Mouse (Mus musculus): ENCODE measurements around the gene Ddah1. TPM values are rescaled to one million over a fixed set of nuclear protein-coding genes. Genes with fewer than 3 reads are reported as not detected.
"Not testable (repeated sequence)": the region's sequence is repeated elsewhere in the genome, so short reads cannot be mapped to it uniquely, and the experiment has no call there.

The Ddah1 gene
- total RNA-seq, 2 experiments from 2014 or later: not detected

DNA sequence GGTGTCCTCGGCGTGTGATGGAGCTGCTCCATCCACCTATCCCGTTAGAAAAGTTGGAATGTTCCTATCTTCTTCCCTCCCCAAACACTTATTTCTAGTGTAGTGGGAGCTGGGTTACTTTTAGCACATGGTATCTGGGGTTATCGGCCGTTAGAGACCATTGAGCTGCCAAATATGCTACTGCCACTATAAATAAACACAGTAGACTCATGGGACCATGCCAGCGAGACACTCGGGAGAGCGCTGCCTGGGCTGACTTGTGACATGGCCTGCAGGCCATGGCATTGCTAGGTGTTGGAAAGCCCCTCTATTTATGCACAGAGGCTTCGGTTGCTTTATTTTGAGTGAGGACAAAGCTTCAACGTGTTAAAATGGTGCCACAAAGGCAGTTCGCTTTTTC, 139.3 kb downstream of the Ddah1 start:
- no peak for ATAC-seq (replicated peaks; ENCODE audit: poor library complexity, severe bottlenecking)

DNA sequence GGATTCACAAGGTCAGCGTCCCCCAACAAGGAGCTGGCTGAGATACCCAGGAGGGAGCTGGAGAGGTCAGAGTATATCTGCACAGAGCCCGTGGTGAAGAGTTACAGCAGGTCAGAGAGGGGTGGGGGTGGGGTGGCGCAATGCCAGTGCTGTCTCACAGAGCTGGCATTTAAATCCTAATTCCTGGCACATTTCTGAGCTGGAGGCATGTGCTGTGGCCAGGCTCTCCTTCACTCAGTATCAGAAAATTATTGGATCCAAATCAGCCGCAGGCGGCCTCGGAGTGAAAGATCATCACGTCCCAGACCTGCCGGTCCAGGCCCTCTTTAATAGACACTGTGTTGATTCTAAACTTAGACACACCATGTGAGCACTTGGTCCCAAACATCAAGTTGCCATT, 141.4 kb downstream of the Ddah1 start:
- no peak for ATAC-seq (replicated peaks; ENCODE audit: poor library complexity, severe bottlenecking)

DNA sequence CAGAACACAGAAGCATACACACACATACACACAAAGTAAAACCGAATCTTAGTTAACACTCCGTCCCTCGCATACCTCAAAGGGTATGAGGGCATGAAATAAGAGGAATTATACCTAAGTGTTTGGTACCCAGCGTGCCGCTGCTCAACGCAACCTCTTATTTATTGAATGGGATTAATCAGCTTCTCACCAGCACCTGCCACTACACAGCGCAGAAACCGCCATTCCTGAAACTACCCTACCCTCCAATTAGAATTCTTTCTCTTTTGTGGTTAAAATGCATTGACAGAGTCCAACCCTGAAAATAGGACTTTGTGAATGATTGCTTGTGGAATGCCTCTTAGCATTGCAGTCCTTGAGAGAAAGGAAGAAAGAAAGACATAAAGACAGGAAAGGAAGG, 145.1 kb downstream of the Ddah1 start:
- ATAC-seq (replicated peaks; ENCODE audit: poor library complexity, severe bottlenecking): no peak

DNA sequence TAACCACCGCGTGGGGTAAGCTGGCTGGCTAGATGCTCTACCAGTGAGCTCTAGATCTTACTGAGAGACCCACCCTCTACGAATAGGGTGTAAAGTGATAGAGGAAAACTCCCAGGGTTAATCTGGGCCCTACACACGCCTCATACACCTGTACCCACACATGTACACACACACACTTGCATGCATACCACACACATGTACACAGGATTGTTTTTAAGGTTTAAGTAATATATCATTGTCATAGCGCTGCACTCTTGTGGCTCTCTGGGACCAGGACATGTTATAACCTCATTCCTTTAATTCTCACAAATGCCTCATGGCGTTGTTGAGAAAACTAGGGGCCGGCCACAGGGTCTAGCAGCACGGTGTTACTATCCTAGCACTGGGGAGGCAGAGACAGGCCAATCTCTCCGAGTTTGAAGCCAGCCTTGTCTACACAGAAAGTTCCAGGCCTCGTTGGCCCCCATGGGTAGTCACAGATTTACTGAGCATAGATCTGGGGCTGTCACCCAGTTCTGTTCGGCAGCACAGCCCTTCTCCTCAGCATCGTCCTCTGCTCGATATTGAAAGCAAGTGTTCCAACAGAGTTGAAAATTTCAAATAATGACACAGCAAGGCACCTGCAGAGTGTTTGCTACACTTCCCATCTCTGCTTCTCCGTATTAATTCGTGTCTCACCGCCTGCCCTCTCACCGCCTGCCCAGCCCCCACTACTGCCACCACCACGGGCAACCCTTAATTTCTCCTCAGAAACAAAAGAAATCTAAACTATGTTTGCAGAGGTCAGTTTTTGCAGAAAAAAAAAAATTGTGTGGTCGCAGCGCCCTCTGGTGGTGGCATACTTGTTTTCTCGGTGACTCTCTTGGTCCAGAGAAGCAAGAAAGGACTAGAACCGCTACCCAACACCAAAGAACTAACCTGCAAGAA, 146.6 kb downstream of the Ddah1 start:
- peak; percentile 43; the same call in 1 of the 2 replicates for ATAC-seq (replicated peaks; ENCODE audit: poor library complexity, severe bottlenecking)

DNA sequence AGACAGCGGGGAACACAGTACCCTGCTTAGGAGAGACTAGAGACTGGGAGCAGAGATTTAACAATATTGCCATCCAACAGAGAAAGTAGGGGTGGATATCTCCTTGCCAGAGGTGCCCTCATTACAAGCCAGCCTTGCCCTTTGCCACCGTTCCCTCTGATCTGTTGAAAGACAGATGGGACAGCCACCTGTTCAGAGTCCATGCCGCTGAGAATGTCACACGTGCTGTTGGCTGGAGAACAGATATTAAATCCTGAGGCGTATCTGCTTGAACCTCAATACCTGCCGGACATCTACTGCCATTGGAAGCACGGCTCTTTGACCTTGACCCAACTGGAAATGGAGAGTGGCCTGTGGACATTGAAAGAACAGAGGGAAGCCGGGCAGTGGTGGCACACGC, 148.1 kb downstream of the Ddah1 start:
- ATAC-seq (replicated peaks; ENCODE audit: poor library complexity, severe bottlenecking): no peak

DNA sequence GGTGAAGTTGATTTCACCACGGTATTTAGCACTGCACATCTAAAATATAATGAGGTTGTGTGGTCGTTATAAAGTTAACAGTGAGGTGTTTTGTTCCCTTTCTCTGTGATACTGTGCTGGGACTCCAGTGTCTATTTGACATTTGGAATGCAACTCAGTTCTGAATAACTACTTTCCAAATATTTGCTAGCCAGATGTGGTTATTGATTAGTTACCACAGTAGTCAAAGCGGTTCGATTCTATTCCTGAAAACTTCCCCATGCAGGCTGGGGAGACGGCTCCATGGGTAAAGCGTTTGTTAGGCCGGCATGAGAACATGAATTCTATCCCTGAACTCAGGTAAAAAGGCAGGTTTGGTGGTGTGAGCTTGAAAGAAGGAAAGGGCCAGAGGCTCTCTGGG, 154.0 kb downstream of the Ddah1 start:
- no peak for ATAC-seq (replicated peaks; ENCODE audit: poor library complexity, severe bottlenecking)

DNA sequence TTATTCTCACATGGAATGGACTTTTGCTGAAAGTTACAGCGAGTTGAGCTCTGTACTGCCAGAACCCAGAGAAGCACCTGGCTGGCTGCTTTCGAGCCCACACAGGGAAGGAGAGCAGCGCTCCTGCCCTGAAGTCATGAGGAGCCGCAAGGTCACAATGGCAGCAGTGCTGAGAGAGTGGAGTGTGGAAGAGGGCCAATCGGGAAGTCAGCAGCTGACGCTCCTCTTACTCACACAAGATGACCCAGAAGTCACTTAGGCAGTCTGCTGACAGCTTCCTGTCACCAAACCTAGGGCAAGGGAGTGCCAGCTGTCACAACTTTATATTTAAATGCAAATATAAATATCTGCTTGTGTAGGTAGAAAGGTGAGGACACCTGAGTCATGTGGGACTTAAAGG, 154.8 kb downstream of the Ddah1 start:
- ATAC-seq (replicated peaks; ENCODE audit: poor library complexity, severe bottlenecking): no peak

DNA sequence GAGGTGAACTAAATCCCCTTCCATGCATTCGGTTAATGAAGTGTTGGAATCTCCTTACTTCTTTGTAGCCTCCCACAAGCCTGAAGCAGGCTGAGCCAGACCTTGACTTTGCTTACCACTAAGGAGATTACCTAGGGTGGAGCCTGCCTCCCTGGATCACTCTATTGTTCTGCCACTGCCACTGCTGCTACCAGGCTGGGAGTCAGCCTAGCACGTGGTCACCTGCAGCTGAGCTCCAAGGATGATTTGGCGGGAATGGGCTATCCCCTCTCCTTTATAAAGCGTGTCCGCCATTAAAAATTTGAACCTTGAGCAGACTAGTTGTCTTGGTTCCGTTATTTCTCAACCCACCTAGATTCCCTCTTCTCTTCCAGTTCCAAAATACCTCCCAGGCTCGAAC, 155.5 kb downstream of the Ddah1 start:
- not testable (repeated sequence) for ATAC-seq (replicated peaks; ENCODE audit: poor library complexity, severe bottlenecking)

DNA sequence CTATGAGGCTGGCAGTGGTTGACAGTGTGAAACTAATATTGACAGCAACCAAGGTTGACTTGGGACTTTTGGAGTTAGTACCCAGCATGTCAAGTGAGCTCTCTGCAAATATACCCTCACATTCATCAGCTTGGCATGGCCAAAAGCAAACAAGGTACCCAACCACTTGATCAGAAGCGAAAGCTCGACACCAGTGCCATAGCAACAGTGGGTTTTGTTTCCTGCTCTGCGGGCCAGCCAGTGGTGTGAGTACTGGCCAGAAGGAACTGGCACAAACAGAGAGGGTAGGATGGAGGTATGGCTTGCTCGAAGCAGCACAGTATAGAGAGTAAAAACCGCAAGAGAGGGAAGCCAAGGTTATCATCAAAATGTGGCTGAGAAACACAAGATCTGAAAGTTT, 157.9 kb downstream of the Ddah1 start:
- peak; percentile 55 for ATAC-seq (replicated peaks; ENCODE audit: poor library complexity, severe bottlenecking)

DNA sequence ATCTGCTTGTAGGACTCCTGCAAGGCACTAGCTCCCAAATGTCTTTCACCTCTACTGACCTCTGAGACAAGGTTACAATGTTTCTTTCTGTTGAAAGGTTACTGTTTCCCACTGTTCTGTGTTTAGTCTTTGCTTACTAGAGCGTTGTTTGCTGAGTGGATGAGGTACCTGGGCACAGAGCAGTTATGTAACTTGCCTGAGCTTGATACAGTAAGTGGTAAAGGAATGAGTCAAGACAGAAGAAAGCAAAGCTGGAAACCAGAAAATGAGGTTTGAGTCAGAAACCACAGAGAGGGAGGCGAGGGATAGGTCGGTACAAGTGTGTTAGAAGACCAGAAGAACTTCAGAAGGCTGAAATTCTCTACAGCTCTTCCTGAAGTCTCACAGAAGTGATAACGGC, 158.4 kb downstream of the Ddah1 start:
- no peak for ATAC-seq (replicated peaks; ENCODE audit: poor library complexity, severe bottlenecking)

DNA sequence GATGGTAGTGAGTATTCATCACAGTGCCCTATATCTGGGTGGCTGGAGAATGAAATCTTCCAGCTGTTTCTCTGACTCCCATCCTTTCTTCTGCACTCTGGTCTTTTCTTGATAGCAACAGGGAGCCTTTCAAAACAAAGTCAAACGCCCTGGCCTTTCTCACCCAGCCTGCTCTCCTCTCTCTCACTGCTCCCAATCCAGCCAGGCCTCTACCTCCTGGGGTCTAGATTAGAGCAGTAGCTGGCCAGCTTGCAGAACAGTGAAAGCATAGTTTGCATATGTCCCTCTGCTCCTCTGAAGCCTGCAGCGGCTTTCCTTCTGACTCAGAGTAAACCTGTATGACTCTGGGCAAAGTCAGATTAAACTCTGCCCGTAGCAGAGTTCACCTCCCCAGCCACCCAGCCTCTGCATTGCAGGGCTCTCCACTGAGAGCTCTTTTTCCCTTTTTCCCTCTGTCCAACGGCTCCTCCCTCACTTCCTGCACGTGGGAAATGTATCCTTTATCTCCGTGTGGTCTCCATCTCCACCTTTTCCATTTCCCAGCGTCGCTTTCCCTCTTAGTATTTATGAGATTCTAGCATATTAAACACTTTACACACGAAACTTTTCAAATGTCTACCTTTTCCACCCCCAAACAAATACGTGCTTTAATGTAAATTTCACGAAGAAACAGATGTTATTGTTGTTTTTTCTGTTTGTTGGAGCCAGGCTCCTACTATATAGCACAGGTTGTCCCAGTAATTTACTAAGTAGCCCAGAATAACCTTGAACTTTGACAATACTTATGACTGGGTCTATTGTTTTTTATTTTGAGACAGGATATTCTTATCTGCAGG, 163.8 kb downstream of the Ddah1 start, which contains the start of gene Bcl10:
Bcl10 (plus strand) TSS at position 786 of the 836 bp plus-strand sequence.
- ATAC-seq (replicated peaks; ENCODE audit: poor library complexity, severe bottlenecking): no peak

DNA sequence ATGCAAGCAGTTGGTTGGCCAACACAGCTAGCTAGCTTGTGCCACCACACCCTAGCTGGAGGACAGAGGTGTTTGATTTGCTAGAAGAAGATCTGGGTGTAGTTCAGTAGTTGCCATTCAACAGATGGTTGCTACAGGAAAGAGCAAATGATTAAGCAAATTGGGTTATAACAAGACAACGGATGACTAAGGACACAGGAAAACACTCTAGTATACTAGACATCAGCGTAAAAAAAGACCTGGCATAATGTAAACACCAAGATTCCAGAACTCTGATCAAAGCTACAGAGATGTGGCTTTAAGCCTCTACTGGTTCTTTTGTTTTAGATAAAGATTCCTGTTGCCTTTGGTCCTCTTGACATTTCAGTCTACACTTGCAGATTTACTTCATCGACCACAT, 164.5 kb downstream of the Ddah1 start:
- no peak for ATAC-seq (replicated peaks; ENCODE audit: poor library complexity, severe bottlenecking)

DNA sequence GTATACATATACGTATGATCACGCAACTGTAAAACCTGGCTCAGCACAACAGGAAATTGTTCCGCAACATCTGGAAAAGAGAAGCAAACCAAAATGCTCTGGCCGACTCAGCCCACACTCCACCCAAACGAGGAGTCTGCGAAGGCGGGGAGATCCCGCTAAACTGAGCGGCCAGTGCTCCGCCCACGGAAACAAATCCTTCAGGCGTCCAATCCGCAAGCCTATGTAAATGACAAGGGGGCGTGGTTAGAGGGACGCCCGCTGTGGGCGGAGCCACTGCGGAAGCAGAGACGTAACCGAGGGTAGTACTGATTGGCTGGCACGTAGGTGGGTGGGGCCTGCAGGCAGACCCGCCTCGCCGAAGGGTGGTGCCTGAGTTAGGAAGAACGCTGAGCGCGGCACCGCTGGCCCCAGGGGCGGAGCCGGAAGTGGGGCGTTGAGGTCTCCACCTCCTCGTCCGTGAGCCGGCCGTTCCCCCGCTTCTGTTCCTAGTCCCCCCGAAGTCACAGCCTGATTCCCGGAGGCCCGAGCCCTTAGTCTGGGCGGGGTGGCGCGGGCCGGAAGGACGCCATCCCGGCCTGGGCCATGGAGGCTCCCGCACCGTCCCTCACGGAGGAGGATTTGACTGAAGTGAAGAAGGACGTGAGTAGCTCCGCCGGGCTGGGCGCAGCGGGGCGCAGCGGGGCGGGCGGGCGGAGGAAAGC, 165.6 kb downstream of the Ddah1 start:
- peak; percentile 85 for ATAC-seq (replicated peaks; ENCODE audit: poor library complexity, severe bottlenecking)

DNA sequence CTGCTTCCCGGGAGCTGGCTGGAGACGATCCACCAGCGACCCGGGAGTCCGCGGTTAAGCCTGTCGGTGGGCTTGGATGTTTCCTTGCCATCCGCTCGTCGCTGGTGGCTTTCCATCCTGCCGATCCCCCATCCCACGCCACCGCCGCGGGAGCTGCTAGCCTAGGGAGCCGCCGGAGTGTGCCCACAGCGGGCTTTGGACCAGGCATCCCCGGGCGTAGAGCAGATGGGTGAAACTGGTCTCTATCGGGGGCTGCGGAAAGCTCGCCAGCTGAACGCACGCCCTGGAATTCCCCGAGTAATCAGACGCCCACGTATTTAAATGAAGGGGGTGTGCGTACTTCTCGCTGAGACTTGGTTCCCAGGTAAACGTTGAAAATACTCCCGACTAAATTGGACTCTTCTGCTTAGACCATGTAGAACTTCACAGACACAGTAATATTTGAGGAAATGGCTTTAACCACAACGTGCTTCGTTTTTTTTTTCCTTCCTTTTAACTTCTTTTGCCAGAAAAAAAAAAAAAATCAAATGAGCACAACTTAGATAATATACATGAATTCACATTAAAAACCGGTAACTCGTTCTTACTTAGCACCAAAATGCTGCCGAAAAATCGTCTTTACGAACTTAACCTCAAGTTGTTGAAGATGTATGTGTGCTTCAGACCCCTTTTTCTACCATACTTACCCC, 166.3 kb downstream of the Ddah1 start:
- ATAC-seq (replicated peaks; ENCODE audit: poor library complexity, severe bottlenecking): peak; percentile 11

DNA sequence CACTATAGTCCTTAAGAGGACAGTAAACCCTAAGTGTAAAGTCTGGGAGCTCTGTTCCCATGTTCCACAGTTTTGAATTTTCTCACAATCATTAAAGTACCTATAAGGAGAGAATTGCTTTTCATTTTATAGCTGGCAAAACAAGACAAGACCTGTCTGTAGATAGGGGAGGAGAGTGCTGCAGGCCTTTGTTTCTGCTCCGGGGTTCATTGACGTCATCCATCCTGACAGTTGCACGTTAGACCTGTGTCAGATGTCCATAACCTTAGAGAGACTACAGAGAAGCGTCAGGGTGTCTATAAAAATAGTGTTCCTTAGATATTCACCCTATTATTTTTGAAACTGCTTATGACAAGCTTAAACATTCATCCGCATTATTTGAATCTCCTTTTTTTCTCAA, 167.0 kb downstream of the Ddah1 start:
- no peak for ATAC-seq (replicated peaks; ENCODE audit: poor library complexity, severe bottlenecking)

DNA sequence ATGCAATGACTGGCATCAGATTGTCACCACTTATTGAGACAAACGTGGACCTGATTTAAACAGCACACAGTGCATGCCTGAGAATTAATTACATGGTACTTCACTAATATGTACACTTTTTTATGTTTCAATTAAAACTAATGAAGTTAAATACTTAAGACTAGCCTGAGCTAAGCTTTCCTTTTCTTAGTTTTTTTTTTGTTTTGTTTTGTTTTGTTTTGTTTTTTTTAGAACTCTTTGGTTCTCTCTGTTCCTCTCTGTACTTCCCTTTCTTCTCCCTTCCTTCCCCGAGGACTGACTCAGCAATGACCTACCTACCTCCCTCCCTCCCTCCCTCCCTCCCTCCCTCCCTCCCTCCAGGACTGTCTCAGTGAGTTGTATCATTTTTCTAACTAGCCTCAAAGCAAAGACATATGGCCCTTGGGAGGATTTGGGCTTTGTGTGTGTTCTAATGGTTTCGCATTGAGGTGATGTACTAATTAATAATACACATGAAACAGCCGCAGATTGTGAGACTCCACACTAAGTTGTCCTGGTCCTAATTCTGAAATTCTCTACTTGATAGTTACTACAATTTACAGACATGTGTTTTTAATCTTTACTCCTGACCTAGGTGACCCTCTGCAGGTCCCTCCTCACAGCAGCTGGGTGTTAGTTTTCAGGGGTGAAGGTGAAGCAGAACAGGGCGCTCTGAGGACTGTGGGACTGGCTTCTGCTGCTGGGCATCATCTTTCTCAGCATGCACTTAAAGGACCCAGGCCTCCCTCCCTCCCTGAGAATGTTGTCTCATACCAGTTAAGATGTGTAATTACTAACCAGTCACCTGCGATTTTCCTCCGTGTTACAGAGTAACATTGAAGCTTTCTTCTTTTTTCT, 171.3 kb downstream of the Ddah1 start:
- ATAC-seq (replicated peaks; ENCODE audit: poor library complexity, severe bottlenecking): peak; percentile 53

DNA sequence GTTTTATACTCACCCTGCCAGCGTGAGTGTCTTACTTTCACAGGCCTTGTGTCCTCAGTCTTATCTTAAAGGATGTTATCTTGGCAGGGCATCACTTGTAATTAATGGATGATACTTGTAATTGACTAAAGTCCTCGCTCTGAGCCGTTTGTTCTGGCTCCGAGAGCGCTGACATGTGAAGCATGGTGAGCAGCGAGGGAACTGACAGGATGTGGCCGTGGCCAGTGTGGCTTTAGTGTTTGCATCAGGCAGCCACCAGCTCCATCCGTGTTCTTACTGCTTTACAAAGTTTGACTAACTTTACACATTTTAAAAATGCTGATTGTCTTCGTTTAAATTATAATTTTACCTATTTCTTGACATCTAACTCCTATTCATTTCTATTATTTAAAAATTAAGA, 175.4 kb downstream of the Ddah1 start:
- peak; percentile 47 for ATAC-seq (replicated peaks; ENCODE audit: poor library complexity, severe bottlenecking)

DNA sequence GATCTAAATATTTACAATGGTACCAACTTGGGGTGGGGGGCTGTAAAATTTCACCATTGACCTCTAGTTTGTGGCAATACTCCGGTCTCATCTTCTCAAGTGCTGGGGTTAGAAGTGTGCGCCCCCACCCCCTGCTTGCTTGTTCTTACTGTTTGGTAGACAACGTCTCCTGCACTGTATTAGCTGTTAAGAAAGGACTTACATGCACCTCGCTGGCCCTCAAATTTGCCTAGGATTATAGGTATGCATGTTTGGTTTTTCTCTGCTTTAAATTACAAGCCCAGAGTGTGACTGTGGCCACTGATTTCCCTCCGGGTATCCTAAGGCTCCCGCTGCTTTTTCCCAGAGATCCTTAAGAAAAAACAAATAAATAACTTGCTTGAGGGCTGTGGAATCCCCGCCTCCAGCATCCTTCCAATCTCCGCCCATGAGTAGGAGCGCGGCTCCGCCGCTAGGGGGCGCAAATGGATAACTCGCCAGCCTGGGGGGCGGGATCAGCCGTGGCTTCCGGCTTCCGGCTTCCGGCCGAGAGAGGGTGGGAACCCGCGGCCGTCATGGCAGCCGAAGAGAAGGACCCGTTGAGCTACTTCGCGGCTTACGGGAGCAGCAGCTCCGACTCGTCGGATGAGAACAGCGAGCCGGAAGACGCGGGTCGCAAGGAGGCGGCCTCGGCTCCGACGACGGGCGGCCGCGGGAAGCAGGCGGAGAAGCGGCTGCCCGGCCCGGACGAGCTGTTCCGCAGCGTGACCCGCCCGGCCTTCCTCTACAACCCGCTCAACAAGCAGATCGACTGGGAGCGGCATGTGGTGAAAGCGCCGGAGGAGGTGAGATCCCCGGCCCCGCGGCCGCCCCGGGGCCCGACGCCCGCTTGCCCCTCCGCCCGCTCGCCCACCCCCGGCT, 179.3 kb downstream of the Ddah1 start, which contains the start of gene 2410004B18Rik:
2410004B18Rik (plus strand) TSS at position 510 of the 900 bp plus-strand sequence.
- peak; percentile 80 for ATAC-seq (replicated peaks; ENCODE audit: poor library complexity, severe bottlenecking)
